Mouse (Mus musculus) cerebellum, adult 18-20 months (tissue): ENCODE results near the gene Auh.

Source experiments
- DNase-seq, 2 experiments: peaks; one replicate each; pipeline ENCODE4 v3.0.0; 2021

Auh gene

DNA sequence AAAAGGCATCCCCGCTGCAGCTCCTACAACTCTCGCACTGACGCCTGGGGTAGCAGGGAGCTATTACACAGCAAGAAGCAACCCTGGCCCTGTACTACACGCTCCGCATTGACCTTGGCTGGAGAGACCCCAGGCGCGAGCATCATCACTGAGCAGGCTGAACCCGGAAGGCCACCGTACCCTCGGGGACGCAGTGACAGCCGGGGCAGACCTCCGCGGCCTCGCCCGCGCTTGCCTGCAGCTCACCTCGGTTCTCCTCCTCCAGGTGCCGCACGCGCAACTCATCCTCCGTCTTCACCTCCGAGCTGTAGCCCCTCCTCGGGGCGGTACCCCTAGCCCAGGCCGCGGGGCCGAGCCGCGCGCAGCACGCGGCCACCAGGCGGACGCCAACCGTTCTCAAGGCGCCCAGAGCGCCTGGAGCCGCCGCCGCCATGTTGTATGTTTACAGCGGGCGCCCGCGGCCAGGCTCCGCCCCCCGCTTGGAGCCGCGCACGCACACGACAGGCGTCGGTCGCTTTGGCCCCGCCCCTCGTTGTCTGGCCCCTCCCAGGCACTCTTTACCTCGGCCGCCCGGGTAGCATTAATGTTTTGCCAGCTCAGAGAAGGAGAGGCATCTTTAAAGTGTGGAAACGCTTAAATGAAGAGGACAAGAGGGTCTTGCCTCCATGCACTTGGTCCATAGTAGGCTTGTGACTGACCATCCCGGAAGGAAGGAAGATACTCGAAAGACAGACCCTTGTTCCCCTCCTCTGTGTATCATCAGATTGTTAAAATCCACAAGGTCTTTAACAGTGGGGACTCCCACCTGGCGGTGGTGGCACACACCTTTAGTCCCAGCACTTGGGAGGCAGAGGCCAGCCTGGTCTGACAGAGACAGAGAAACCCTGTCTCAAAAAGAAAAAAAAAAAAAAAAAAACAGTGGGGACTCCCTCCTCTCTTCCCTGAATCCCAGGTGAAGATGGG, at the start of gene Auh:
Gene Auh (minus strand): TSS at position 473 of the 963 bp plus-strand sequence.
- peak; percentile 85 to 91 for DNase-seq

- DNase-seq, result peak; percentile 33 to 57
Observed at GRCm38 (mm10) chr13:52978321-52978981, 49.0 kb upstream of the Auh start.

- DNase-seq, result no peak
Observed at GRCm38 (mm10) chr13:52977757-52978156, 48.3 kb upstream of the Auh start.

DNA sequence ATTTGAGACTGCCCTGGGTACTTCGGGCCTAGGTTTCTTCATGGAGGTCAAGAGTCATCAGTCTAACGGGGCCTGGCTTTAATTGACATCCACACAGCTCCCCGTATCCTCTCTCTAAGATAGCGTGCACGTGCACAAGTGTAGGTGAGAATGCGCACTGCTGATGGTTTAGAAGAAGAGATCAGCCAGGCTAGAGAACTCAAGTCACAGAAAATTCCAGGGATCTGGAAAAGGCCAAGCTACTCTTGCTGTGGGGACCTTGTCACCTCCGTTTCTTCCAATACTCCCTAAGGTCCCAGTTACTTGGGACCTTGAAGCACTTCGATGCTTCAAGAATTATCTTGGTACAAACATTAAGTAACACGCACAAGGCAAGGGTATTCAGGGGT, 47.7 kb upstream of the Auh start:
- no peak for DNase-seq

- DNase-seq, result no peak
Observed at GRCm38 (mm10) chr13:52976510-52977220, 47.2 kb upstream of the Auh start.

DNA sequence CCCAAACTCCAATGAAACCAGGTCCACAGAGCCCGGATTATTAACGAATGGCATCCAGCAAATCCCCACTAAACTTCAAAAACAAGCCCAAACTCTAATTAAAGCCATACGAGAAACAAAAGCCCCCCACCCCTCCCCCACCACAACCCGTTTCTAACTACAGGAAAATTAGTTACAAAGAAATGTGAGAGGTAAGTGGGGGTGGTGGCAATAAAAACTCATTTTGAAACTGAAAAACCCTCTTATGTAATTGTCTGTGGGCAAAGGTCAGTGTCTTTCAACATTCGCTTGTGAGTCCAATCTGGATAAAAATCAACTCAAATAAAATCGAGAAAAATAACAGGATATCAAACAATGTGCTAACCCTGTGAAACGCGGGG, 46.6 kb upstream of the Auh start:
- DNase-seq, result no peak

DNA sequence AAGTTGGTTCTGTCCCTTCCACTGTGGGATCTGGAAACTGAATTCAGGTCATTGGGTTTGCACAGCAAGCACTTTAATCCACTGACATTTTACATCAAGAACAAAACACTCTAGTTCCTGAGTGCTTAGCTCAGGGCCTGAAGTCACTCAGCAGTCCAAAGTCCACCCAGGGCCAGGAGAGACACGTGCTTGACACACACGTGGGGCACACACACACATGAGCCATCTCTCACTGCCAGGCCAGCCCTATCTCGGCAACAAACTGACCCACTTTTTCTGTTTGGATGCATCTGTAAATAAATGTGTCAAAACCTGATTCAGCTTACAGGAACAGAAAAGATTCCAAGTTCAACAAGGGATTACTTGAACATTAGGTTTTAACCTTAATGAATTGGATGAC, 45.2 kb upstream of the Auh start:
- peak; percentile 22 to 32 for DNase-seq

- DNase-seq, result no peak
Observed at GRCm38 (mm10) chr13:52973427-52973826, 43.9 kb upstream of the Auh start.

DNA sequence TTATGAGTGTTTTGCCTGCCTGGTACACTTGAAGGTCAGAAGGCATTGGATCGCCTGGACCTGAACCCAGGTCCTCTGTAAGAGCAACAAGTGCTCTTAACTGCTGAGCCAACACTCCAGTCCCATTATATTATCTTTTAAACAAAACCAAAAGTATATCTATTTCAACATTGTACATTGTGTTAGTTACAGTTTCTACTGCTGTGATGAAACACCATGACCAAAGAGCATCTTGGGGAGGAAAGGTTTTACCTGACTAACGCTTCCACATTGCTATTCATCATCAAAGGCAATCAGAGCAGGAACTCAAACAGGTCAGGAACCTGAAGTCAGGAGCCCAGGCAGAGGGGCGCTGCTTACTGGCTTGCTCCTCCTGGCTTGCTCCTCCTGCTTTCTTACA, 43.1 kb upstream of the Auh start:
- no peak for DNase-seq

- DNase-seq, result no peak
Observed at GRCm38 (mm10) chr13:52970876-52971275, 41.4 kb upstream of the Auh start.

GRCm38 (mm10) chr13:52962922-52963321, 33.4 kb upstream of the Auh start:
- DNase-seq, result no peak

GRCm38 (mm10) chr13:52962361-52962760, 32.9 kb upstream of the Auh start:
- no peak for DNase-seq

DNA sequence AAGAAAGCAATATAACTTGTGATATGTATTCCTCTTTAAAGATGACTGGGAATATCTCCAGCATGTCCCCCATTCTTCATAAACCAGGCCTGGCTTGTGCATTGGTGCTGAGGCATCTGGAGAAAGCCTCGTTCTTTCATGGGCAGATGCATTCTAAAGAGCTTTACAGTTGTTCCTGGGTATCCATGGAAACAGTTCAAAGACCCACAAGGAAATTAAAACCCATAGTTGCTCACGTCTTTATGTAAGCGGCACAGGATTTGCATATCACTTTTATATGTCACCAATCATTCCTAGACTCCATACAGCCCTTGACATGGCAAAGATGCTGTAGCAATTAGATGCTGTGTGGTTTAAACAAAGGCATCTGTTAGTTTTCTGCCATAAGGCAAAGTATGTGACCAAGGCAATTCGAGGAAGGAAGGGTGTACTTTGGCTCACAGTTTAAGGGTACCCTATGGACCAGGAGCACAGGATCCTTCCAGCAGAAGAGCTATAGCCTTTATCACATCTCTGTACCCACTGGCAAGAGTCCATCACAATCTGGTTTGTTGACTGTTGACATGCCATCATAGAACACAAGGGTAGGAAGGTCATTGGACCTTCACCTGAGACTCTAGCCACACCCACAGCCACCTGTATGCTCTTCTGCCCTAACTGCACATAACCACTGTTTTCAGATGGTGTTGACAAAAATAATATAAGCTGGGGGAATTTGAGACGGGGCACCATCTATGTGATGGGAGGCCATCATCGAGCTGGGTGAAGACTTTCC, 24.5 kb upstream of the Auh start:
- no peak for DNase-seq

GRCm38 (mm10) chr13:52949211-52949610, 19.7 kb upstream of the Auh start:
- no peak for DNase-seq

DNA sequence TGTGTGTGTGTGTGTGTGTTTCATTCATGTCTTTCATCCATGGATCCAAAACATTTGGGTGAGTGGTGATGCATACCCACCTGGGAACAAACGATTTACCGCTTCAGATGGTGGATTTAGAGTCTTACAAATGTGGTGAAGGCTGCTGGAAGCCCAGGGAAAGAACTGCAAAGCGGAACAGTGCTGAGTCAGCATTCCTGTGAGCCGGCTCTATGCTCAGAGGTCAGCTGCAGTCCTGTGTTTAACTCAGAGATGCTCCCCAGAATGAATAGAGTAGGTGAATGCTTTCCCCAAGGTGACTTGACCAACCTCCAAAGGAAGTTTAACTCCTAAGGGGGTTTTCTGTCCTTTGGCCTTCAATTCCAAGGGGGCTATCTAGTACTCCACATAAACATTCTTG, 18.1 kb upstream of the Auh start:
- no peak for DNase-seq

DNA sequence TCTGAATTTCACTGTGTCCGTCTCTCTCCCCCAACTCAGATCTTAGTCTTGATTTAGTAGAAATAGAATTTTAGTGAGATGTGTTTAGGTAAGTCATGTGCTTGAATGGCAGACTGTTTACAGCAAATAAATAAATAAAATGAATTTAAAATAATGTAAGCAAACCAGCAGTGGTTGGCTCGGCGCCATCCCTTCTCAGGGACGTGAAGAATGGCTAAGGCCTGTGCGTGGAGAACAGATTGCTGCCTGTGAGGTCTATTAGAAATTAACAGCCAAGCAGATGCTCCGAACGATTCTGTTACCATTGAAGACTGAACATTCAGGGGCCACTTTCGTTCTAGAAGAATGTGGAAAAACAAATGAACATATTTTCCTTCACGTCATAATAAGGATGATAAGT, 16.3 kb upstream of the Auh start:
- no peak for DNase-seq

DNA sequence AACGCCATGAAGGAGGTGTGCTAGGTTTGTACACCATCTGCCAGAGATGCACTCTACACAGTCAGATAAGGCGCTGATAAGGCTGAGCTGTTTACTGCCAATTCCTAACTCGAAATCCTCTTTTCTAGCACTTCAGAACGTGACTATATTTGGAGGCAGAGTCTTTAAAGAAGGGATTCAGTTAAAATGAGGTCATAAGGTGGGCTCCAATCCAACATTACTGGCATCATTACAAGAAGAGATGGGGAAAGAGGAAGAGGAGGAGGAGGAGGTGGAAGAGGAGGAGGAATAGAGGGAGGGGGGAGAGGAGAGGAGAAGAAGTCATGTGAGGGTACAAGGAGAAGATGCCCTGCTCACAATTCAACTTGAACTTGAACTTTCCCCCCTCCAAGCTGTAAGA, 14.6 kb upstream of the Auh start:
- no peak for DNase-seq

DNA sequence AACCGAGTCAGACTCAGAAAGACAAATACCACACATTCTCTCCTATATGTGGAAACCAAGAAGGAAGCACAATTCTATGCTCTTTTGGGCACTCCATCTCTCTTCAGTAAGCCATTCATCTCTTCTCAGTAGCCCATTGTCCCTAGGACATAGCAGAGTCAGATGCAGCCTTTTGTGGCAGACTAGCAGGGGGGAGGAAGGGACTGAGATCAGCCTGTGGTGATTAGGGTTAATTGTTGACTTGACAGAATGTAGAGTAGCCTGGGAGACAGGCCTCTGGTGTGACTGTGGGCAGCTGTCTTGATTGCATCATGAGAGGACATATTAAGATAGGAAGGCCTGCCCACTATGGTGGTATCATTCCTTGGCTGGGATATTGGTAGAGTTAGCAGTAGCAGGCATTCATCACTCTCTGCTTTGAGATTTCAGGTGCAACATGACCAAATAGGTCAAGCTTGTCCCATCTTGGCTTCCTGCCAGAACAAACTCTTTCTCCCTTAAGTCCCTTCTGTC, 13.5 kb upstream of the Auh start:
- DNase-seq, result no peak

- DNase-seq, result no peak
Observed at GRCm38 (mm10) chr13:52940956-52941355, 11.5 kb upstream of the Auh start.

- peak in 1 of 2 experiments; percentile 23 for DNase-seq
Observed at GRCm38 (mm10) chr13:52930582-52930981, 1.1 kb upstream of the Auh start.

- DNase-seq, result peak; percentile 25 to 33
Observed at GRCm38 (mm10) chr13:52928392-52928791, 1.1 kb downstream of the Auh start.

DNA sequence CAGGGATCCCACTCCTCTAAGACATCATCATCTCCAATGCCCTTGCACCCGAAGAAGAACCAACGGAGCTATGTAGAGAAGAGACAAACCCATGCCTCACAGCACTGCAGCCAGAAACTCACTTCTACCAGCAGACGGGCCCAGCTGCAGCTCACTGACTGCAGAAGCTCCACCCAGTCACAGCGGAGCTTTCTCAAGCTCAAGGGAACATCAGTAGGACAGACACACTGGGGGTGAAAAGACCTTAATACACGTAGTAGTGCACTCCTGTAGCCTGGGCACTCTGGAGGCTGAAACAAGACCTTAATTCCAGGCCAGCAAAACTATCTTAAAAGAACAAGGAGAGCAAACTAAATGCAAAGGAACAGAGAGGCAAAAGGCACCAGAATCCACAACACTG, 5.0 kb downstream of the Auh start:
- DNase-seq, result no peak

GRCm38 (mm10) chr13:52921966-52922365, 7.5 kb downstream of the Auh start:
- no peak for DNase-seq
